Mouse (Mus musculus) lung, postnatal 4 days (tissue): ENCODE data around the gene Cnp.
A peak's percentile ranks its signal among the peaks of the same experiment; 100 is the strongest.
"Not testable (repeated sequence)": the region's sequence is repeated elsewhere in the genome, so short reads cannot be mapped to it uniquely, and the experiment has no call there.

ENCODE experiments used
- DNase-seq, 2 experiments: peaks; one replicate each; pipeline ENCODE4 v3.0.0; 2021

Cnp gene

DNA sequence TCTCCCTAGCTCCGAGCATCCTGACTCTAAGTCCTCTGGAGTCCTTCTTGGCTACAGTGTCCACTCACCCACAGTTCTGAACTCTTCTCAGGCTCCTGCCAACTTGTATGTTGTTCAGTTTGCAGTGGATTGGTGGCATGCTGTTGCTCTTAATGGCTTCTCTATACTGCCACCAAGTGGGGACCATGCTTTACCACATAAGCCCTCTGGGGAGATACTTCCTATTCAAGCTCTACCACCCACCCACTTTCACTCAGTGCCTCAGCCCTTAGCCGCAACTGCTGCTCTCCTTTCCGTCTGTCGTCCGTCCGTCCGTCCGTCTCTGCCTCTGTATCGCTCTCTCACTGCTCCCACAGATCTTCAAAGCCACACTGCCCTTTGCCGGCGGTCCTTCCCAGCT, 19.1 kb upstream of the Cnp start:
- DNase-seq, result peak; percentile 42 to 77

DNA sequence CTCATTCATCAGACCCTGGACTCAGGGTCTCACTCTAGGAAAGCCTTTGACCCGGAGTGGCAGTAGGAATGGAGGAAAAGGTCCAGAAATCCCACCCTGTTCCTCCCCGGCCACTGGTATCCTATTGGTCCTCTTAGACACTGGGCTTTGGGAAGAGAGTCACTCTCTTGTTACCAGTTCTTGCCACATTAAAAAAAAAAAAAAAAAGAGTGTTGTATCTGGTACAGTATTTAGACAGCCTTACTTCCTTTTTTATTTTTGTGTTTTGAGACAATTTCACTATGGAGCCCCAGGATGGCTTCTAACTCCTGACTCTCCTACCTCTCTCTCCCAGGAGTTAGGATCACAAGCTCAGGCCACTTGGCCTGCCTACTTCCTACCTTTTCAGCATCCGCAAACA, 17.1 kb upstream of the Cnp start:
- DNase-seq, result no peak

DNA sequence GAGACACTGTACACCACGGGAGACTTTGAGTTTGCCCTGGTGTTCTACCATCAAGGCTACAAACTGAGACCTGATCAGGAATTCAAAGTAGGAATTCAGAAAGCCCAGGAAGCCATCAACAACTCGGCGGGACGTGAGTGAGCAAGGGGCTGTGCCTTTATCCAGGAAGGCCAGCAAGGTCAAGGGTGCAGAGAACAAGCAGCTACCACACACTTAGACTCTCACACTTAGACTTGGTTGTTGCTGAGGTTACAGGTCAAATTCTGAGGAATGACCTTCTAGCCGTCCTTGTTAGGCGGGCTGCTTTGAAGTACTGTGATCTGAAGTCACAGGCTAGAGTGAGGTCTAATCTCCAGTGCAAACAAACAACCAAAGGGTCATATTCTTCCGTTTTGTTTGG, 15.2 kb upstream of the Cnp start:
- no peak for DNase-seq

DNA sequence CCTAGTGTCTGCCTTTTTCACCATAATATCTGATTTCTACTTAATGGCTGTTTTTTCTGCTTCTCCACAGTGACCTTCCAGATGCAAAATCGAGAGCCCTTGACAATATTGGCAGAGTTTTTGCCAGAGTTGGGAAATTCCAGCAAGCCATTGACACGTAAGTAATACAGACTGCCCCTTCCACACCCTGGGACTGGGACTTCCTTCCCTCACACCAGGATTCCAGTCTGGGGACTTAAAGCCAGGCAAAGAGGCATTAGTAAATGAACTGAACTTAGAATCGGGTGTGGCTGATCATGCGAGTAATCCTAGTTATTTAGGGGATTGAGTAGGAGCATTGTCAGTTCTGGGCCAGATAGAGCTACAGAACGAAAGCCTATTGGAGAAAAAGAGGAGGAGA, 13.0 kb upstream of the Cnp start:
- no peak for DNase-seq

DNA sequence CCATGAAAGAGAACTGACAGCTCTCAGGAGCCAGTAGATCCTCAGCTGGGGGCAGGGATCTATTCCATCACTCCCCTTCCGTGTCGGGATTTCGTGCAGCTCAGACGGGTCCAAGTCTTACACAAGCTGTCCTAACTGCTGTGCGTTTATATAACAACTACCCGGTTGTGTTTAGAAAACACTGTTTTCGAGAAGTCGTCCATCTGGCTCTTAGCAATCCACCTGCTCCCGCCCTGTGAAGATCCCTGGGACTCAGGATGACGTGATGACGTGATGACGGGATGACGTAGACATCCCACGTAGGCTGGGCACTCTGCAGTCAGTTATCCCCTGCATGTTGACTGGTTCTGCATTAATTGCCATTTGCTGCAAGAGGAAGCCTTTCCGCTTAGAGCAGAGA, 10.4 kb upstream of the Cnp start:
- no peak for DNase-seq

DNA sequence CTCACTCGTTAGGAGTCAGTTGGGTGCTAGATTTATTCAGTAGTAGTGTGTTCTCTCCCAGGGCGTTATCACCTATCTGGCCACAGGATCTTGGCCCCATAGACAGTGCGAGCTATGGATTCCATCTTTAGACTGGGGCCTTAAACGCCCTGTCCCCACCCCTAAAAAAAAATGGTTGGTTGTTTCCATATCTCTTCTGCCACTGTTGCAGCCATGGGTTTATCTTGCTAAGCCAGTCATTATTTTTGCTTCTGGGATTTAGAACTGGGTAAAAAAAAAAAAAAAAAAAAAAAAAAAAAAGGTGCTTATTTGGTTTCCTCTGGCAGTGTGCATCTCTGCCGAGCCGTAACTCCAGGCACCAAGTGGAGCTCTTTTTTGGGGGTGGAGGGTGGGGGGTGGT, 10.0 kb upstream of the Cnp start:
- DNase-seq, result no peak

DNA sequence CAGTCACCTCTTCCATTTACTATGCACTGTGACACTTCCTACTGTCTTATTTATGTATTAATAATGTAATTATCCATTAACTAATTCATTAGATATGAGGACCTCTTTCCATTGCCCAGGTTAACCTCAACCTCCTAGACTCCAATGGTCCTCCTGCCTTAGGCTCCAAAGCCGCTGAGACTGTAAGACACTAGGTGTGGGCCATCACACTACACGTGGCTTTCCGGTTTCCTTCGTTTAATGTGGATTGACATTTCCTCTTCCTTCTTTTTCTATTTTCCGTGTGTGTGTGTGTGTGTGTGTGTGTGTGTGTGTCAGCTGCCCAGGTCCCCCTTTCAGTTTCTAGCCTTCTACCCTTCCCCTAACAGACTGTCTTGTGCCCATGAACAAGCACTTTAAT, 7.5 kb upstream of the Cnp start:
- no peak for DNase-seq

DNA sequence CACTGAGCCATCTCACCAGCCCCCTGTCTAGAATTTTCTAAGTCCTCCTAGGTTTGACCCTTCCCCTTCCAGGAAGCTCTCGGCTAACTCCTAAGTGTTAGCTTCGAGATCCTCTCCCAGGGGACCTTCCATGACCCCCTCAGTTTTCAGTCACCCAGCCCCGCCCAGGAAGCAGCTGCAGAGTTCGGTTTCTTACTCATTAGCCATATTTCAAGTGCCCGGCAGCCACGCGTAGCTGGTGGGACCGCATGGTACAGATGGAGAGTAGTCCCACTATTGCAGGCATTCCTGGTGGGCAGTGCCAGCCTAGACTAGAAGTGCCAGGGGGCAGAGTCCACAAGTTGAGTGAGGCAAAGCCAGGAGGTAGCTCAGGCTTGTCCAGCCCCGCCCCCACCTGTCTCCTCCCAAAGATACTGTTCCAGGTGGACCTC, 6.9 kb upstream of the Cnp start:
- DNase-seq, result no peak

DNA sequence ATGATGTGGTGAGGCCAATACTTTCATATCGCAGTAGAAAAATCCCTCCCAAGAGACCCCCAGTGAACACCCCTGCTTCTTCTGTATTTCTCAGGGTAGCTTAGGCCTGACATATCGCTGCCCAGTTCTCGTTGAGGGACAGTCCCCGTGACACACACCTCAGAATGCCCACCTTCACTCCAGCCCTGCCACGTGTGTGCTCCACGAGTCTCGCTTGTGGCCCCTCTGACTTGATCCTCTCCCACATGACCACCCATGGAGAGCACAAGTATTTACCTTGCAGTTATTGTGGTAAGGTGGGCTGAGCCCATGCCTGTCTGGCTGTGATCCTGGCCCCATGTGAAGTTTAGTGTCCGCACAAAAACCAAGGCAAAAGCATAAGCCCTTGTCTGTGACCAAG, 6.0 kb upstream of the Cnp start:
- DNase-seq, result no peak

DNA sequence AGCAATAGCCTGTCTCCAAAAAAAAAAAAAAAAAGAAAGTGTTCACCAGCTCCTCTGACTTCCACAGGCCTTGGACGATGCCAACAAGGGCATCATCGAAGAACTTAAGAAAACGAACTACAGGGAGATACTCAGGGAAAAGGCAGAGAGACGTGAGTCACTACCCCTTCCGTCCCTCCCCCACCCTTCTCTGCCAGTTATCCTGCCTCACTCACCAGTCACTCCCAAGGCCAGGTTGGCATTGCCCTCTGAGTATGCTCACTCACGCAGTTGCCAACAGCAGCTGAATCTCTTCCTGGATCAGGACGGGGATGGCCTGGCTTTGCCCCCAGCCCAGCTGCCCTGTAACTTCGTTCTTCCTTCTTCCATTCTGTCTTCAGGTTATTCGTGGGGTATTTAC, 4.9 kb upstream of the Cnp start:
- DNase-seq, result no peak

DNA sequence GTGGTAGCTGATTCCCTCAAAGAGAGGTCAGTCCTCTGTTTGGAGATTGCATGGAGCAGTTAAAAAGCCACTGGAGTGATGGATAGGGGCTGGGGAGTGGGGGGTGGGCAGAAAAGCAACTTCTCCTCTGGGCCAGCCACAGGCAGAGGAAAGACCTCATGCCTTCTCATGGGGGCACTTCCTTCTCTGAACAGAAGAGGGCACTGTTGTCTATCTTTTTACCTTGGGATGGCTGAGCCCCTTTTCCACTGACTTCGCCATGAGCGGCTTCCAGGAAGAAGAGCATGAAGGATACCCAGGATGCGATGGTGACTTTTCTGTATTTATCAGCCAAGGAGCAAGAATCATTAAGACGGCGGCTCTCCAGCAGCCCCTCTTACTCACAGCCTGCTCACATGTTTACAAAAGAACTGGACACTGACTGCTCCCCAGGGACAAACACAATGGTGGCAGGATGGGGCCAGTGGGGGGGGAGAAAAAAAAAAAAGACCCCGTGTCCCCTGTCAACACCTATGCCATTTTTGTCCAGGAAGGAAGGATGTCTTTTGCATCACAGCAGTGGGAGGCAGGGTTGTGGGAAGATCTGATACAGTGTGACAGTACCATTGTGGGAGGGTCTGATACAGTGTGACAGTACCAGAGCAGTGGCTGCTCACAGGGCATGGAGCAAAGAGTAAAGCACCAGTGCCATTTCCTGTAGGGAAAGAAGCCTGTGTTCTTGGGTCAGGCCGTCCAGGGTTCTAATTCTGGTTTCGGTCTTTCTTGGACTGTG, 4.1 kb upstream of the Cnp start:
- DNase-seq, result peak; percentile 39 to 81

DNA sequence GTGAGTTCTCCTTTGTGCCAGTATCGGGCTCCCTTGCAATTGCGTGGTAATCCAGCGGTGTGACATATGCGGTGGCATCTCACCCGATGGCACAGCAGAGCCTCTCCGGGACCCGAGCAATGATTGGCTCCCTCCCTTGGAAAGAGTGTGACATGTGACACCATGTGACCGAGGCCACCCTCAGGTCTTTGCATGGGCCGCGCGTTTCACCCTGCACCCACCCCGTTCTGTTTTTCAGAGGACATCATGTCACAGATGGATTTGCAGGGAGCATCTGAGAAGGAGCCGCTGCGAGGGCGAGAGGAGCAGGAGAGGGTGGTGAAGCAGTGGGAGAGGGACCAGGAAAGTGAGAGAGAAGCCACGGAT, 3.5 kb upstream of the Cnp start:
- DNase-seq, result no peak

DNA sequence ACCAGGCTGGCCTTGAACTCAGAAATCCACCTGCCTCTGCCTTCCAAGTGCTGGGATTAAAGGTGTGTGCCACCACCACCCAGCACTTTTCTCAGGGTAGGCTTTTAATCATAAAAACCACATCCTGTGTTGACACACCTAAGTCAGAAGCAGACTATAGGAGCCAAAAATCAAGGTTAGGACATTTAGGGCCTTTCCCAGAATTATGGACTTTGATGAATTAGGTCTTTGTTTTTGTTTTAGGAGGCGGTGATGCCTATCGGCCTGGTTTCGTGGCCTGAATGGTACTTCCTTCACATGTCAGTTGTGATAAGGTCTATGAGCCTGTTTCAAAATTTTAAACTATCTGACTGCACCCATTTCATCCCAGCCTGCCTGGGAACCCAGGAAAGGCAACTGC, 516 bp upstream of the Cnp start:
- no peak for DNase-seq

DNA sequence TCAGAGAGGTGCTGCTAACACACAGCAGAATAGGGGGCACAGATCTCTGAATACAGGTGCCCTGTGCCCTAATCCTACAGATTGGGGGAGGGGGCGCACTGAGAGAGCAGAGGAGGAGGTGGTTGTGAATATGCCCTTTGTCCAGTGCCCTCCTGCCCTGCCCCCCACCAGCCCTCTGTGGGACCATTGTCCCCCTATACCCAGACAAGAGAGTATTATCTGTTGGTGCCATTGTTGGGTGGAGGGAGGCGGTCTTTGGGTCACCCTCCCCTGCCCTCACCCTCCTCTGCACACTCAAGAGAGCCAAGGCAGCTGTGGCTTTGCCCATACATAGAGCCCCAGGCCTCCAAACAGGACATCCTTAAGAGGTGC, 766 bp downstream of the Cnp start:
- DNase-seq, result no peak

DNA sequence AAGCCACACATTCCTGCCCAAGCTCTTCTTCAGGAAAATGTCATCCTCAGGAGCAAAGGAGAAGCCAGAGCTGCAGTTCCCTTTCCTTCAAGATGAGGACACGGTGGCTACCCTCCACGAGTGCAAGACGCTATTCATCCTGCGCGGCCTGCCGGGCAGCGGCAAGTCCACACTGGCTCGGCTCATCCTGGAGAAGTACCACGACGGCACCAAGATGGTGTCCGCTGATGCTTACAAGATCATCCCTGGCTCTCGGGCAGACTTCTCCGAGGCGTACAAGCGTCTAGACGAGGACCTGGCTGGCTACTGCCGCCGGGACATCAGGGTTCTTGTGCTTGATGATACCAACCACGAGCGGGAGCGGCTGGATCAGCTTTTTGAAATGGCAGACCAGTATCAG, 1.6 kb downstream of the Cnp start:
- DNase-seq, result no peak

DNA sequence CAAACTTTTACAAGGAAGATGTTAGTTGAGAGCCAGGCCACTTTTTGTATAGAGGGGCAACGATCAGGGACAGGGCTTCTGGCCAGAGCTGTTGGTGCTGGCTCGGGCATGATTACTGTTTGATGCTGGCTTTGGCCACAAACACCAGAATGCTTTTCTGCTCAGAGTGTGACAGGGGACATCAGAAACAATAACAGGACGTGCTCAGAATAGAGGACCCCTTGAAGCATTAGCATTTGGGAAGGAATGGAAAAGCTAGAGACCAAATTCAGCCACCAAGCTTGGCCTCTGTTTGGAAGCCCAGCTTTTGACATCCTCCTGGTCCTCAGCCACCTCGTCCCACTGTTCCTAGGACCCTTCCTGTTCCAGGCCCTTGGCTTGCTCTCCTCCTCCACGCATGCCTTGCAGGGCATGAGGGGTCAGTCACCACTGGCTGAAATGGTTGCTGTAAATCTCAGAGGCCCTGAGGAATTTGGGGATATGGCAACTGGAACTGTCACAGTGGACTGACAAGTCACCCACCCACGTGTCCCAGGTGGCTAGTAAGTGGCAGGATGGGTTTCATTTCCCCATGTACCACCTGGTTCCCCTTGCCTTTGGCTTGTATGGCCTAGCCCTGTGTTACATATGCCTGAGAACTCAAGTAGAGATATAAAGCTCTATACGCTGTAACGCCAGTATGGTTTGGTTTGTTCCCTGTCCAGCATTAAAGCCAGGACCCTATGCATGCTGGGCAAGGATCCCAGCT, 3.3 kb downstream of the Cnp start:
- no peak for DNase-seq

DNA sequence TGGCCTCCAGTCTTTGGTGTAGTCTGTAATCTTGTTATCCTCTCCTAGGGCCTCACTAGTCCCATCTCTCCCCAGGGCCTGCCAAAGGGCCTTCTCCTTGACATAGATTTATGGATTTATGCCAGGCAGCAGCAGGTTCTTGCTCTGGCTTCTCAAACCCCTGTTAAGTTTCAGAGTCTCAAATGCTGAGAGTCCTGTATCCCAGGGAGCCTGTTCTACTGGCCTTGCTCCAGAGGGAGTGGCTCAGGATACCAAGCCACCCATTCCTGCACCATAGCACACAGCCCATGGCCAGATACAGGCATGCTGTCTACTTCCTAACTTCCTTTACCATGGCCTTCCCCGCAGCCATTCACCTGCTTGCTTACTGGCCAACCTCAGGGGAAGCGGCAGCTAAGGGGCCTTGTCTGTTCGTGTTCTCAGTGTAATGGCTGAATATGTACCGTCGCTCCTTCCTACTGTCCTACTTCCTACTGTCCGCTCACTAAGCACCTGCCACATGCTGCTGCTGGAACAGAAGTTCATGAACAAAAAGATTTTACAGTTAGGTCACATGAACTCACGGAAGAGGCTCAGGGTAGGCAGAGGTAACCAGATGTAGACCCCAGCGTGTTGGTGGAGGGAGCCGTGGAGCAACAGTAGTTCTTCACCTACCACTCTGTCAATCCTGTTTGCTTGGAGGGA, 4.6 kb downstream of the Cnp start:
- no peak for DNase-seq

DNA sequence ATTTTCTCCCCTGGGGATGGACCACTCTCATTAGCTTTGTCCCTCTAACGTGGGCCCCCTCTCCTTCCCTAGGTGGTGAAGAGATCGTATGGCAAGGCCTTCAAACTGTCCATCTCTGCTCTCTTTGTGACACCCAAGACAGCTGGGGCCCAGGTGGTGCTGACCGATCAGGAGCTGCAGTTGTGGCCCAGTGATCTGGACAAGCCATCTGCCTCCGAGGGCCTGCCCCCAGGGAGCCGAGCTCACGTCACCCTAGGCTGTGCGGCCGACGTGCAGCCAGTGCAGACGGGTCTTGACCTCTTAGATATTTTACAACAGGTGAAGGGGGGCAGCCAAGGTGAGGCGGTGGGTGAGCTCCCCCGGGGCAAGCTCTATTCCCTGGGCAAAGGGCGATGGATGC, 5.6 kb downstream of the Cnp start:
- no peak for DNase-seq

DNA sequence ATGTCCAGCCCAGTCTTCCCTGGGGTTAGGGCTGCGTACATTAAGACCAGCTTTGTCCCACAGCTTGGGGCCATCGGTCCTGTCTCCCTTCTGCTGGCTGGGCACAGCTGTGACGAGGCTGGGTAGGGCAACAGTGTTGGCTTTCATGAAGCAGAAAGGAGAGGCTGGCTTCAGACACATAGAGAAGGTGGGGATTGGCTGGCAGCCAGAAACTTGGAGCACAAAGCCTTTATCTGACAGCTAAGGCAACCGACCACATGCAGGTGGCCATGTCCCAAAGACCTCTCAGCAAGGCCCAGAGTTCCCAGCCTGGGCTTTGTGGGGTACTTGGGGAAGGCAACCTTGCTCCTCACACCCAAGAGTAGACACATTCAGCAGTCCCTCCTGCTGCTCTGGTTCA, 7.1 kb downstream of the Cnp start:
- no peak for DNase-seq

DNA sequence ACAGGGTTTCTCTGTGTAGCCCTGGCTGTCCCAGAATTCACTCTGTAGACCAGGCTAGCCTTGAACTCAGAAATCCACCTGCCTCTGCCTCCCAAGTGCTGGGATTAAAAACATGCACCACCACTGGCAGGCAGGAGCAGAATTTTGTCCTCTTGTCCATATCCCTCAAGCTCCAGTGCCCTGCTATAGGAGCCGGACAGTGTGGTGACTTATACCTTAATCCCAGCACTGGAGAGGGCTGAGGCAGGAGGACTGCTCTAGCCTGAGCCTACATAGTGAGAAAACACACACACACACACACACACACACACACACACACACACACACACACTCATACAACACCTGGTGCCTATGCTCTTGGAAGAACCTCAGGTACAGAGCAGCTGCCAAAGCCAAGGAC, 7.7 kb downstream of the Cnp start:
- not testable (repeated sequence) for DNase-seq

DNA sequence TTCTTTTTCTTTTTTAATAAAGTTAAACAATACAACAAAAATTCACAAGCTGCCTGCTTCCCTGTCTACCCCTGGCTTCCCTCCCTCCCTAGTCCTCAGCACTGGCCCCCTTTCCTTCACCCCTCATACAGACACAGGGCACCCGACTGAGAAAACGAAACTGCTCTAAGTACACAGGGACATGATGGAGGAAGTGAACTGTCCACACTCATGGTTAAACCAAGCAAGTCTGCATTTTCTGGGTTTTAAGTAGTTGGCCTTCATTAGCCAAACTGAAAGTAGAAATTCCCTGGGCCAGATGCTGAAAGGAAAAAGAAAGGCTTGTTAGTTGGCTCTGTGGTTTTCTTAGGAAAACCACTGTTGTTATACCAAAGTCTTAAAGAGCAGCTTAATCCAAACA, 8.1 kb downstream of the Cnp start:
- no peak for DNase-seq

DNA sequence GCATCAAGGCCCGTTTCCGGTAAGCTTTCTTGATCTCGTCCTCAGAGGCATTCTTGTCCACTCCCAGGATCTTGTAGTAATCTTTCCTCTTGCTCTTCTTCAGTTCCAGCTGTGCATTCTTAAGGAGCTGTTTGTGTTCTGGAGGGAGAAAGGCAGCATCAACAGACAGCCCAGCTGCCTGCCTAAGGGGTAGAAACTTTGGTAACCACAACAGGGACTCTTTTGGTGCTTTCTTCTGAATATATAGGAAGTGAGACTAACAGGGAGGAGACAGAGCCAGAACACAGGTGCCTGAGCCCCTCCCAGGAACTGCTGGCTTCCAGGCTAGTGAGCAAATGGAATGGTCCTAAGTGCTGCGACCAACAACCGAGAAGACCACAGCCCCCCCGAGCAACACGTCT, 9.9 kb downstream of the Cnp start:
- DNase-seq, result no peak

DNA sequence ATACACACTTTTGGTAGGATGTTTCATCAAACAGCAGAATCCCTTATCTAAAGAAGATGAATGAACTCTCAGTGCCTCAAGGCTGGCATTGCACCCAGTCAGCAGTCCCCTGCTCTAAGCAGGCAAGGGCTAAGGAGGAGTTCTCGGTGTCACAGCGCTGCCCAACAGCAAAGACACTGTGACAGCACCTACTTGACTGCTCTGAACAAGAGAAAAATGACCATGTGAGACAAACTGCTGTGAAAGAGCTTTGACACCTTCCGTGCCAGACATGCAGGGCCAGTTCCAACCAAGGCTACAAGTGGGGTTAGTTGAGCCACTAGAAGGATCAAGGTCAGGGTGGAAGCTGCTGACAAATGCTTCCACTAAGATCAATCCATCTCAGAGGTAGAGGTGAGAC, 10.4 kb downstream of the Cnp start:
- DNase-seq, result no peak

DNA sequence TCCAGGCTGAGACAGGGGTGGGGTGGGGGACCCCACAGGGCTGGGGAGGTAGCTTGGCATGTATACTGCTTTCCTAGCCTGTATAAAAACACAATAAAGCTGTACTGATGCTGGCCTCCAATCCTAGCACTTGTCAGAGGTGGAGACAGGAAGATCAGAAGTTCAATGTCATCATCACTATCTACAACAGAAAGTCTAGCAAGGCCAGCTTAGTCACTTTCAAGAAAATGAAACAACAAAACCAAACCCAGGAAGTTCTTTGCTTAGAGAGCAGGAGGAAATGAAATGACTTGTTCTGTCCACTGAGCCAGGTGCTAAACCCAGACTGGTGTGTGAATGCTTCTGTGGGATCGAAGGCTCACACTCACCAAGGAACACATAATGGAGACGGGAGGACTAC, 13.8 kb downstream of the Cnp start:
- DNase-seq, result no peak
